Mouse (Mus musculus) CH12.LX (cell line): ENCODE measurements around the gene Col4a1. TPM values are rescaled to one million over a fixed set of nuclear protein-coding genes. Genes with fewer than 3 reads are reported as not detected.

Experiments
- DNase-seq: peaks from one replicate; pipeline ENCODE4 v3.0.0-alpha.2; 2013; ENCODE audit errors: extremely low read depth
- H3K27ac ChIP-seq: 2 replicates; pipeline ENCODE4 v1.5.1; 2012; ENCODE audit warnings: low read depth, mild to moderate bottlenecking, control low read depth, moderate library complexity; ENCODE audit not compliant: insufficient read depth
- H3K27me3 ChIP-seq: replicated peaks from 2 replicates; pipeline ENCODE3; 2012; ENCODE audit warnings: inconsistent platforms
- H3K36me3 ChIP-seq, 2 experiments: replicated peaks in 1 of 2; 2 replicates each; pipeline versions ENCODE3 to v1.6.1; 2012; ENCODE audit warnings: inconsistent platforms in 1 of 2, low read length in 1 of 2, mild to moderate bottlenecking in 1 of 2, mixed read lengths in 1 of 2, moderate library complexity in 1 of 2; ENCODE audit not compliant: control insufficient read depth in 1 of 2, insufficient read depth in 1 of 2
- H3K4me1 ChIP-seq, 2 experiments: 2 replicates each; pipeline ENCODE4 v1.6.1; 2012; ENCODE audit warnings: inconsistent platforms in 1 of 2, moderate library complexity in 1 of 2; ENCODE audit not compliant: insufficient read depth in 2 of 2, control insufficient read depth in 1 of 2
- H3K4me2 ChIP-seq: 2 replicates; pipeline ENCODE4 v1.6.1; 2012; ENCODE audit warnings: low read depth, mild to moderate bottlenecking, control low read depth; ENCODE audit not compliant: poor library complexity, insufficient read depth, severe bottlenecking
- H3K4me3 ChIP-seq, 3 experiments: fragments of 150-350 bp in 1 of 3; sonication (generic) in 1 of 3; replicated peaks in 1 of 3; 2 replicates each; pipeline versions ENCODE3 to v1.5.1; 2011 to 2012; ENCODE audit warnings: low read depth in 2 of 3, low read length in 2 of 3, mild to moderate bottlenecking in 2 of 3, moderate library complexity in 2 of 3, control low read depth in 1 of 3, improper control_type of control experiment in 1 of 3, inconsistent platforms in 1 of 3, mixed read lengths in 1 of 3; ENCODE audit not compliant: poor library complexity in 1 of 3
- H3K79me2 ChIP-seq: replicated peaks from 2 replicates; pipeline ENCODE4 v1.6.1; 2012; ENCODE audit warnings: mild to moderate bottlenecking, moderate library complexity; ENCODE audit not compliant: control insufficient read depth, poor library complexity, insufficient read depth, severe bottlenecking; ENCODE audit errors: extremely low read depth
- H3K9ac ChIP-seq: 2 replicates; pipeline ENCODE4 v1.6.1; 2012; ENCODE audit warnings: low read depth, mild to moderate bottlenecking, control low read depth, moderate library complexity; ENCODE audit not compliant: insufficient read depth
- H3K9me3 ChIP-seq: replicated peaks from 2 replicates; pipeline ENCODE3; 2012; ENCODE audit warnings: low read length, inconsistent platforms, mixed read lengths
- BHLHE40 ChIP-seq: IDR thresholded peaks from 2 replicates; pipeline ENCODE4 v1.6.1; 2011; ENCODE audit warnings: mild to moderate bottlenecking, low read depth, low read length, improper control_type of control experiment
- CTCF ChIP-seq, 2 experiments: IDR thresholded peaks in 1 of 2; conservative IDR thresholded peaks in 1 of 2; 2 replicates each; pipeline ENCODE4 v1.5.1; 2011 to 2012; ENCODE audit warnings: low read depth in 2 of 2, low read length in 2 of 2, improper control_type of control experiment in 1 of 2, inconsistent platforms in 1 of 2, mild to moderate bottlenecking in 1 of 2, moderate library complexity in 1 of 2
- ETS1 ChIP-seq: conservative IDR thresholded peaks from 2 replicates; pipeline ENCODE4 v1.6.1; 2012; ENCODE audit warnings: low read depth, mild to moderate bottlenecking, inconsistent platforms, low read length, improper control_type of control experiment, moderate library complexity
- GABPA ChIP-seq: IDR thresholded peaks from 2 replicates; pipeline ENCODE4 v1.6.1; 2012; ENCODE audit warnings: low read depth, low read length, improper control_type of control experiment, inconsistent platforms; ENCODE audit not compliant: insufficient replicate concordance
- HCFC1 ChIP-seq: IDR thresholded peaks from 2 replicates; pipeline ENCODE4 v1.6.1; 2012; ENCODE audit warnings: low read depth, mild to moderate bottlenecking, inconsistent platforms, low read length, improper control_type of control experiment
- JUN ChIP-seq: IDR thresholded peaks from 2 replicates; pipeline ENCODE4 v1.6.1; 2011; ENCODE audit warnings: low read depth, mild to moderate bottlenecking, low read length, improper control_type of control experiment, moderate library complexity; ENCODE audit not compliant: insufficient read depth
- KAT2A ChIP-seq: IDR thresholded peaks from 2 replicates; pipeline ENCODE4 v1.6.1; 2012; ENCODE audit warnings: low read length, improper control_type of control experiment, inconsistent platforms; ENCODE audit not compliant: insufficient replicate concordance
- MAZ ChIP-seq: IDR thresholded peaks from 2 replicates; pipeline ENCODE4 v1.6.1; 2012; ENCODE audit warnings: low read depth, mild to moderate bottlenecking, inconsistent platforms, low read length, improper control_type of control experiment, moderate library complexity
- MEF2A ChIP-seq: IDR thresholded peaks from 2 replicates; pipeline ENCODE4 v1.6.1; 2014; ENCODE audit warnings: low read depth, mild to moderate bottlenecking, inconsistent platforms, low read length, improper control_type of control experiment, borderline replicate concordance
- MXI1 ChIP-seq: IDR thresholded peaks from 2 replicates; pipeline ENCODE4 v1.6.1; 2011; ENCODE audit warnings: mild to moderate bottlenecking, low read depth, low read length, improper control_type of control experiment
- MYC ChIP-seq: IDR thresholded peaks from 2 replicates; pipeline ENCODE4 v1.6.1; 2011; ENCODE audit warnings: low read depth, mild to moderate bottlenecking, improper control_type of control experiment, low read length
- NELFE ChIP-seq: IDR thresholded peaks from 2 replicates; pipeline ENCODE4 v1.6.1; 2011; ENCODE audit warnings: low read depth, low read length, improper control_type of control experiment
- NRF1 ChIP-seq: IDR thresholded peaks from 2 replicates; pipeline ENCODE4 v1.6.1; 2014; ENCODE audit warnings: low read depth, mild to moderate bottlenecking, inconsistent platforms, low read length, improper control_type of control experiment, moderate library complexity
- POLR2A ChIP-seq: IDR thresholded peaks from 2 replicates; pipeline ENCODE4 v1.6.1; 2011; ENCODE audit warnings: low read depth, mild to moderate bottlenecking, improper control_type of control experiment, low read length
- RAD21 ChIP-seq: IDR thresholded peaks from 2 replicates; pipeline ENCODE4 v1.6.1; 2011; ENCODE audit warnings: low read depth, mild to moderate bottlenecking, low read length, improper control_type of control experiment, moderate library complexity
- RCOR1 ChIP-seq: conservative IDR thresholded peaks from 2 replicates; pipeline ENCODE4 v1.6.1; 2012; ENCODE audit warnings: low read depth, mild to moderate bottlenecking, inconsistent platforms, low read length, improper control_type of control experiment
- ZC3H11A ChIP-seq: IDR thresholded peaks from 2 replicates; pipeline ENCODE4 v1.6.1; 2012; ENCODE audit warnings: low read depth, mild to moderate bottlenecking, inconsistent platforms, low read length, improper control_type of control experiment
- ZNF384 ChIP-seq: IDR thresholded peaks from 2 replicates; pipeline ENCODE4 v1.6.1; 2012; ENCODE audit warnings: low read depth, low read length, improper control_type of control experiment, inconsistent platforms
- dilution Hi-C: fragments of 300-500 bp; cut with MboI; formaldehyde crosslinking; loops from 2 replicates; pipeline ENCODE4 v1.14.3; 2020; ENCODE audit warnings: low sequenced_read_pairs; ENCODE audit not compliant: extremely low pct_unique_long_range_greater_than_20kb, extremely low pct_ligation_motif_present
- in situ Hi-C: fragments of 300-500 bp; cut with MboI; formaldehyde crosslinking; loops from 3 replicates; pipeline ENCODE4 v1.14.3; 2019; ENCODE audit warnings: low sequenced_read_pairs, low pct_ligation_motif_present, low pct_unique_long_range_greater_than_20kb, mixed read lengths
- polyA plus RNA-seq: library from polyadenylated mRNA; unstranded; fragments of >175 nt; gene quantifications from 2 replicates; pipeline ENCODE4 v1.2.1, GENCODE M21; 2012; ENCODE audit warnings: low read depth; ENCODE audit not compliant: insufficient read length
- total RNA-seq, 2 experiments: library from RNA; depleted of rRNA; stranded (reverse); fragments of 300-350 nt in 1 of 2; fragments of >200 nt in 1 of 2; gene quantifications; 2 replicates each; pipeline ENCODE4 v1.2.3; 2012 to 2014

The Col4a1 gene
- 0.04 TPM in 1 of 2 replicates, not detected in the other for total RNA-seq (2012; rRNA removed)
- 0.13 and 0.36 TPM in 2 replicates for total RNA-seq (2014; rRNA removed)
- polyA plus RNA-seq = 0.27 TPM in 1 of 2 replicates, not detected in the other

DNA sequence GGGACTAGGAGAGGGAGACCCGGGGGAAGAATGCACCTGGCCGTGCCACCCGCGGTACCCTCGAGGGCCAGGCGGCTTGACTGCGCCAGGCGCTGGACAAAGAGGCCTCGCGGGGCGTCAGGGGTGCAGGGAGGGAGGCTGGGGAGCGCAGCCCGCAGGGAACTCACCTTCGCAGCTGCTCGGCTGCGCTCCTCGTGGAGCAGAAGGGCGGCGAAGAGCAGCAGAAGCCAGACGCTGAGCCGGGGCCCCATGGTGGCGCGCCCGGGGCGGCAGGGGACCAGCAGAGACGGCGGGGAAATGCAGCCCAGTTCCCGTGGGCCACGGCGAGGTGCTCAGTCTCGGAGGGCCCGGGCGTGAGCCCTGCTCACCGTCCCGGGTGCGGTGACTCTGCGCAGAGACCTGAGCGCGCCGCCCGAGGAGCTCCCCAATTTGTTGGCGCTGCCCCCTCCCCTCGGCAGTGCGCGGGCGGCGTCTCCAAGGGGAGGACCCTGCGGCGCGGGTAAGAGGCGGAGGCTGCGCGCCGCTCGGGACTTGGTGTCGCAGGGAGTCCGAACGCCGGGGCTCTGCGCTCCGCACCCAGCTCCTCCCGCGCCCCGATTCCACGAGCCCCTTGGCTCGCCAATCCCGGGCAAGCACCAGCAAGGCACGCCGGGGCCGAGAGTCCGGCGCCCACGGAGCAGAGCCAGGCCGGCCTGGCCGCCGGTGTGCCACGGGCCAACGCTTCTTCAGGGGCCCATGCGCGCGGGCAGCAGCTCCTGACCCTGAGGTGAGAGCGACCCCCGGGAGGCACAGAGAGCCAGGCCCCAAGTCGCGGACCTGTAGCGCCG is at the start of gene Col4a1, which contains the start of gene Col4a2:
Gene Col4a1, minus strand, starts transcription at position 478 of the 827 bp plus-strand sequence.
Gene Col4a2, plus strand, starts transcription at position 457 of the 827 bp plus-strand sequence.
- in situ Hi-C loops = no loop called here
- TF ChIP-seq RAD21 (no peak), MXI1 (no peak), ZNF384 (no peak), JUN (no peak), MAZ (no peak), MYC (no peak), GABPA (no peak), HCFC1 (no peak), BHLHE40 (no peak), MEF2A (no peak), CTCF (conservative IDR thresholded peaks at IDR 0.05 in 1 of 2, IDR thresholded peaks at IDR 0.05 in 1 of 2; ENCODE audit: low read depth in 2 of 2, low read length in 2 of 2) (no peak)
- H3K27me3 ChIP-seq = peaks cover 11% of the 10 kb centered on the region
- dilution Hi-C loops = no loop called here
- no peak within 1 kb of the TSS for H3K27ac ChIP-seq
- no peak within 1 kb of the TSS for H3K9ac ChIP-seq
- peaks cover 0 to 8% of the 10 kb centered on the region in 2 experiments; a peak in 2 of 4 replicates for H3K4me1 ChIP-seq
- H3K4me3 ChIP-seq = no peak within 1 kb of the TSS
- DNase-seq = no peak
- H3K79me2 ChIP-seq = no peaks in the 10 kb centered on the region
- H3K4me2 ChIP-seq = no peak within 1 kb of the TSS
- H3K36me3 ChIP-seq = no peaks in the 10 kb centered on the region
- no peaks in the 10 kb centered on the region for H3K9me3 ChIP-seq

DNA sequence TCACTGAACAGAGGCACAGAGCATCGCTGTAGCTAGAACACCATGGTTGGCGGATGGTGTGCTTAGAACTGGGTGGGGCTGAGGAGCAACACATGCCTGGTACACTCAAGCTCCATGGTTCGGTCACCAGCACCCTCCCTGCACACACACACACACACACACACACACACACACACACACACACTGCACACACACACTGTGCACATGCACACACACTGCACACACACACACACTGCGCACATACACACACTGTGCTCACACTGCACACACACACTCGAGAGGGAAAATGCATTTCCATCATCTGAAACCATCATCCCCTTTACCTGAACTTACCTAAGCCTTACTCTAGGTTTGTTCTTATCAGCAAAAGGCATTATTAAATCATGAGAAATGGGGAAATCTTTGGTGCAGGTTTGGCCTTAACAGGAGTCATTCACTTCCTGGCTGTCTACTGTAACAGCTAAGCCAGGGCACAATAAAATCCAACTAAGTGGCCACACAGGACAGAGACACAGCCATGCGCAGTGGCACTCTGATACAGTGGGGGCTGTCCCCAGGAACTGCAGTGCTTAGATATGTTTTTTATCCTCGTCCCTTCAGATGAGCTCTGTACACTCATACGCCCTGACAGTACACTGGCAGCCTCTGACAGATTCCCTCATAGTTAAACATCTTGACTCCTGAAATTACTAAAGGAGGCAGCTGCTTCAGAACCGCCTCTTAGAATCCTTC is 49.1 kb upstream of the Col4a1 start:
- no peaks in the 10 kb centered on the region for H3K9me3 ChIP-seq
- H3K4me1 ChIP-seq = peaks cover 0 to 25% of the 10 kb centered on the region in 2 experiments; a peak in 3 of 4 replicates
- dilution Hi-C loops (no loop called here), in situ Hi-C loops (no loop called here)
- H3K27me3 ChIP-seq = peaks cover 15% of the 10 kb centered on the region
- no peak overlapping the region for H3K27ac ChIP-seq
- TF ChIP-seq KAT2A (no peak), ZC3H11A (no peak), ETS1 (no peak), RCOR1 (no peak), MXI1 (no peak), CTCF (conservative IDR thresholded peaks at IDR 0.05 in 1 of 2, IDR thresholded peaks at IDR 0.05 in 1 of 2; ENCODE audit: low read depth in 2 of 2, low read length in 2 of 2) (no peak), MAZ (no peak), NRF1 (no peak), ZNF384 (no peak), NELFE (no peak), POLR2A (no peak)
- no peak overlapping the region for H3K4me2 ChIP-seq
- H3K9ac ChIP-seq = no peak overlapping the region
- no peaks in the 10 kb centered on the region for H3K36me3 ChIP-seq
- H3K4me3 ChIP-seq = no peak overlapping the region
- no peaks in the 10 kb centered on the region for H3K79me2 ChIP-seq
- no peak for DNase-seq
